In the genomic region with DNA sequence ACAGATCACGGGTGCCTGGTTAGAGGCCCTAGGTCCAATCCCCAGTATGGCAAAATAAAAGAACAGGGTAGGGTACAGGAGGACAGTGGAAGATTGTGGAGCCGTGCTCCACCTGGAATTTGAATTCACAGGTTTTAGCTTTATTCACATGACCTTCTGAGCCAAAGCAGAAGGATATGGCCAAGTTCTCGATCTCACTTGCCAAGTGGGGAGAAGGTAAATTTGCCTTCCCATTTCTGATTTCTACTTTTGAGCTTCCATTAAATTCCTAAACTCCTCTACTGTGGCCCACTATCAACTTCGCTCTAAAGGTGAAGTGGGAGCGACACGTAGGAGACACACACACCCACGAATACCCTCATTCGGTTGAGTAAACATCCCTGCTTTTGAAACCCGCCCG, we compare ENCODE assay signal across 8 mouse cellular contexts. TPM values are rescaled to one million over a fixed set of nuclear protein-coding genes. Genes with fewer than 3 reads are reported as not detected.
A peak's percentile ranks its signal among the peaks of the same experiment; 100 is the strongest.
DNase-seq lines count a peak whose midpoint lies in the region; ATAC-seq and TF ChIP-seq lines count a peak whose summit lies in the region.

No protein-coding gene starts in this region.

- peak overlapping the region; percentile 99 for H3K27ac ChIP-seq in heart, embryonic 14.5 days (replicated peaks in 1 of 2; ENCODE audit: control insufficient read depth in 1 of 2, insufficient read depth in 1 of 2, low read depth in 2 of 2, low read length in 2 of 2)
- peak overlapping the region; percentile 94; the same call in 1 of the 2 replicates for H3K27ac ChIP-seq in ES-E14 (ENCODE audit: insufficient read depth, low read depth, low read length, poor library complexity, severe bottlenecking)
- peak overlapping the region; percentile 94 for H3K27ac ChIP-seq in forebrain, embryonic 15.5 days (replicated peaks)
- H3K27ac ChIP-seq in liver, embryonic 16.5 days (ENCODE audit: low read length) = peak overlapping the region; percentile 99

- H3K9ac ChIP-seq in heart, embryonic 14.5 days (ENCODE audit: low read length) = peak overlapping the region; percentile 92
- H3K9ac ChIP-seq in ES-E14 (ENCODE audit: insufficient read depth, low read depth, low read length, poor library complexity, severe bottlenecking) = peak overlapping the region; percentile 98
- H3K9ac ChIP-seq in forebrain, embryonic 15.5 days (replicated peaks) = peak overlapping the region; percentile 81
- peak overlapping the region; percentile 97 for H3K9ac ChIP-seq in liver, embryonic 16.5 days (ENCODE audit: low read depth, low read length)

- peaks cover 20% of the 10 kb centered on the region for H3K36me3 ChIP-seq in heart, embryonic 14.5 days (ENCODE audit: control insufficient read depth, insufficient read depth, low read length)
- H3K36me3 ChIP-seq in ES-E14 (ENCODE audit: control insufficient read depth, insufficient read depth, low read length, poor library complexity, severe bottlenecking) = peaks cover 18% of the 10 kb centered on the region
- H3K36me3 ChIP-seq in forebrain, embryonic 15.5 days = peaks cover 14% of the 10 kb centered on the region; the same call in 1 of the 2 replicates
- H3K36me3 ChIP-seq in liver, embryonic 16.5 days (ENCODE audit: control insufficient read depth, insufficient read depth) = peaks cover 5% of the 10 kb centered on the region

- in situ Hi-C loops in ES-E14 (cut with MboI; ENCODE audit: low sequenced_read_pairs in 2 of 2, unreplicated experiment in 2 of 2) = no loop called here

- peak overlapping the region; percentile 67 to 79 for H3K4me3 ChIP-seq in heart, embryonic 14.5 days (ENCODE audit: control insufficient read depth in 1 of 2, insufficient read depth in 1 of 2, low read depth in 1 of 2, low read length in 2 of 2)
- peak overlapping the region; percentile 93 to 94 for H3K4me3 ChIP-seq in ES-E14 (ENCODE audit: insufficient read depth in 1 of 2, low read depth in 1 of 2, low read length in 2 of 2, poor library complexity in 1 of 2, severe bottlenecking in 1 of 2)
- H3K4me3 ChIP-seq in forebrain, embryonic 15.5 days = peak overlapping the region; percentile 66
- peak overlapping the region; percentile 99 for H3K4me3 ChIP-seq in liver, embryonic 16.5 days (ENCODE audit: low read depth, low read length)

- H3K4me1 ChIP-seq in heart, embryonic 14.5 days (ENCODE audit: control insufficient read depth in 2 of 2, insufficient read depth in 2 of 2, low read length in 2 of 2) = peaks cover 35 to 48% of the 10 kb centered on the region in 2 experiments
- peaks cover 9 to 18% of the 10 kb centered on the region in 2 experiments; a peak in 3 of 4 replicates for H3K4me1 ChIP-seq in ES-E14 (ENCODE audit: control insufficient read depth in 2 of 2, insufficient read depth in 2 of 2, low read length in 2 of 2, poor library complexity in 1 of 2)
- H3K4me1 ChIP-seq in forebrain, embryonic 15.5 days = peaks cover 56% of the 10 kb centered on the region
- peaks cover 55% of the 10 kb centered on the region for H3K4me1 ChIP-seq in liver, embryonic 16.5 days (ENCODE audit: control insufficient read depth, low read depth, low read length)

- DNase-seq in heart, postnatal 4 days = no peak
- DNase-seq in ES-E14 (ENCODE audit: low read depth, low spot score) = no peak
- no peak for DNase-seq in natural killer cell, adult 2 months (ENCODE audit: low spot score in 2 of 2)
- no peak for DNase-seq in ovary, postnatal 36 days (ENCODE audit: low spot score)
- no peak for DNase-seq in adrenal gland, postnatal 10 days

- WGBS in heart, embryonic 14.5 days = 4% methylated on average over 10 of the region's 10 CpGs
- 14% methylated on average over 10 of the region's 10 CpGs for WGBS in forebrain, embryonic 15.5 days
- 10% methylated on average over 10 of the region's 10 CpGs for WGBS in liver, embryonic 16.5 days (ENCODE audit: insufficient replicate concordance)

- H3K9me3 ChIP-seq in heart, embryonic 14.5 days (ENCODE audit: control insufficient read depth, low read length) = no peaks in the 10 kb centered on the region
- H3K9me3 ChIP-seq in ES-E14 (ENCODE audit: control insufficient read depth, insufficient read depth, low read depth, low read length) = no peaks in the 10 kb centered on the region
- H3K9me3 ChIP-seq in forebrain, embryonic 15.5 days = no peaks in the 10 kb centered on the region
- H3K9me3 ChIP-seq in liver, embryonic 16.5 days (replicated peaks; ENCODE audit: control insufficient read depth, low read length) = no peaks in the 10 kb centered on the region

- peak overlapping the region; percentile 98 for H3K4me2 ChIP-seq in heart, embryonic 14.5 days (ENCODE audit: low read length)
- peak overlapping the region; percentile 64 for H3K4me2 ChIP-seq in forebrain, embryonic 15.5 days (replicated peaks)
- H3K4me2 ChIP-seq in liver, embryonic 16.5 days (ENCODE audit: low read depth, low read length) = peak overlapping the region; percentile 72

- no peak for ATAC-seq in heart, embryonic 14.5 days (ENCODE audit: insufficient number of reproducible peaks, insufficient read depth, low FRiP score, low read depth)
- ATAC-seq in forebrain, embryonic 15.5 days (replicated peaks) = no peak
- ATAC-seq in liver, embryonic 16.5 days (ENCODE audit: low read depth) = no peak

- H3K27me3 ChIP-seq in heart, embryonic 14.5 days (ENCODE audit: control insufficient read depth, insufficient read depth, low read length) = no peaks in the 10 kb centered on the region
- no peaks in the 10 kb centered on the region for H3K27me3 ChIP-seq in forebrain, embryonic 15.5 days
- no peaks in the 10 kb centered on the region for H3K27me3 ChIP-seq in liver, embryonic 16.5 days (ENCODE audit: control insufficient read depth, insufficient read depth, low read depth, low read length)

TF ChIP-seq in ES-E14, 5 proteins besides CTCF, POLR2A, EP300 and RAD21:
- TF ChIP-seq MAFK (IDR thresholded peaks at IDR 0.05; ENCODE audit: insufficient read depth, low read depth, low read length) (no peak), ZNF384 (IDR thresholded peaks at IDR 0.05; ENCODE audit: low read depth, low read length) (no peak)

RNA-seq across cellular contexts. Expression of a gene that starts 0.9 kb away (rescaled TPM):
- polyA plus RNA-seq in heart, embryonic 14.5 days (2014; fragmentation: Nextera tagmentation; extraction: Ambion mirVana) = 49.7 and 55.1 TPM in 2 replicates
- 100 to 1,000 TPM; 200 to 203 TPM for total RNA-seq in heart, postnatal 4 days (2021)
- 166 and 208 TPM in 2 replicates for total RNA-seq in ES-E14 (2012; rRNA removed)
- 55.7 and 59.6 TPM in 2 replicates for polyA plus RNA-seq in forebrain, embryonic 15.5 days (2015; fragmentation: Nextera tagmentation; extraction: Ambion mirVana)
- 19.7 and 20.1 TPM in 2 replicates for polyA plus RNA-seq in liver, embryonic 16.5 days (2015; fragmentation: Nextera tagmentation; extraction: Ambion mirVana)
- total RNA-seq in adrenal gland, postnatal 10 days (2021) = 100 to 1,000 TPM; 300 to 307 TPM

RNA-seq across cellular contexts. Expression of a gene that starts 20.8 kb away (rescaled TPM):
- 134 and 141 TPM in 2 replicates for polyA plus RNA-seq in heart, embryonic 14.5 days (2014; fragmentation: Nextera tagmentation; extraction: Ambion mirVana)
- total RNA-seq in heart, postnatal 4 days (2021) = 10 to 100 TPM; 51.2 to 52.7 TPM
- total RNA-seq in ES-E14 (2012; rRNA removed) = 2.5 and 5.5 TPM in 2 replicates
- polyA plus RNA-seq in forebrain, embryonic 15.5 days (2015; fragmentation: Nextera tagmentation; extraction: Ambion mirVana) = 12.2 and 13.5 TPM in 2 replicates
- 24.0 and 25.7 TPM in 2 replicates for polyA plus RNA-seq in liver, embryonic 16.5 days (2015; fragmentation: Nextera tagmentation; extraction: Ambion mirVana)
- 10 to 100 TPM; 45.5 to 50.3 TPM for total RNA-seq in adrenal gland, postnatal 10 days (2021)

RNA-seq across cellular contexts. Expression of a gene that starts 40.0 kb away (rescaled TPM):
- polyA plus RNA-seq in heart, embryonic 14.5 days (2014; fragmentation: Nextera tagmentation; extraction: Ambion mirVana) = 41.1 and 44.2 TPM in 2 replicates
- total RNA-seq in heart, postnatal 4 days (2021) = 10 to 100 TPM; 69.6 to 72.0 TPM
- 112 and 153 TPM in 2 replicates for total RNA-seq in ES-E14 (2012; rRNA removed)
- 102 and 108 TPM in 2 replicates for polyA plus RNA-seq in forebrain, embryonic 15.5 days (2015; fragmentation: Nextera tagmentation; extraction: Ambion mirVana)
- polyA plus RNA-seq in liver, embryonic 16.5 days (2015; fragmentation: Nextera tagmentation; extraction: Ambion mirVana) = 24.7 and 26.2 TPM in 2 replicates
- total RNA-seq in adrenal gland, postnatal 10 days (2021) = 10 to 100 TPM; 64.9 to 73.1 TPM

RNA-seq across cellular contexts. Expression of a gene that starts 51.5 kb away (rescaled TPM):
- 4.3 and 6.1 TPM in 2 replicates for polyA plus RNA-seq in heart, embryonic 14.5 days (2014; fragmentation: Nextera tagmentation; extraction: Ambion mirVana)
- 10 to 100 TPM; 15.5 to 18.2 TPM for total RNA-seq in heart, postnatal 4 days (2021)
- total RNA-seq in ES-E14 (2012; rRNA removed) = 55.6 and 57.6 TPM in 2 replicates
- polyA plus RNA-seq in forebrain, embryonic 15.5 days (2015; fragmentation: Nextera tagmentation; extraction: Ambion mirVana) = 45.4 and 45.8 TPM in 2 replicates
- 7.1 and 7.7 TPM in 2 replicates for polyA plus RNA-seq in liver, embryonic 16.5 days (2015; fragmentation: Nextera tagmentation; extraction: Ambion mirVana)
- 10 to 100 TPM; 19.2 to 22.9 TPM for total RNA-seq in adrenal gland, postnatal 10 days (2021)
